Mouse (Mus musculus): ENCODE results near the gene Tlcd1.

Gene Tlcd1

DNA sequence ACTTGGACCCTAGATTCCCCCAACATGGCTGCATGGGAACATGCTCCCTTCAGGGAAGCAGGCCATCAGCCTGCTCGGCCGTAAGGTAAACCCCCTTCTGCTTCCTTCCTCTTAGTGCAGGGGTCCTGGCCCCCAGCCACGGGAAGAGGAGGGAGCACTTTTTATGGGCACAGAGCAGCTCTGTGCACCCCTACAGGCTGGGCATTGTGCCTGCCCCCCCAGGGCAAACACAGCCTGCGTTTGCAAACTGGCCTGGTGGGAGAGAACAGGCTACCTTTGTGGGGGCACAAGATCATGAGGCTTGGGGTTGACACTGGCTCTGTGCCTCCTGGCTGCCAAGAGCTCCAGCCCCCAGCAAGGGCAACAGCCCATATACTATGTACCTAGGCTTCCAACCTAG, 14.5 kb upstream of the Tlcd1 start:
- DNase-seq = no peak

DNA sequence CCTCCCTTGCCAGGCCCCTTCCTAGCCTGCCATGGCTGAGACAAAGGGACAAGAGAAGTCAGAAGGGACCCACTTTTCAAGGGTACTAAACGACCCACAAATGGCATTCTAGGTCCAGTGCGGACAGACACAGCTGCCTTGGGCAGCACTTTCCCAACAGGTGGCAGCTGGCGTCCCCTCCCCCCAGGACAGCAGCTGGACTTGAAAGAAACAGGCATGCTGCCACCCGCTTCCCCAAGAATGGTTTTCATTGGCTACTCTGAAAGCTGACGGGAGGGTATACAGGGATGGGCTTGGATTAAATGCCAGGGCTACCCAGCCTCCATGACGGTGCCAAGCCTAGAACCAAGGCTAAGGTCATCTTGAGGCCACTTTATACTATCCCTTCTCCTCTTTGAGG, 14.0 kb upstream of the Tlcd1 start:
- no peak for DNase-seq

DNA sequence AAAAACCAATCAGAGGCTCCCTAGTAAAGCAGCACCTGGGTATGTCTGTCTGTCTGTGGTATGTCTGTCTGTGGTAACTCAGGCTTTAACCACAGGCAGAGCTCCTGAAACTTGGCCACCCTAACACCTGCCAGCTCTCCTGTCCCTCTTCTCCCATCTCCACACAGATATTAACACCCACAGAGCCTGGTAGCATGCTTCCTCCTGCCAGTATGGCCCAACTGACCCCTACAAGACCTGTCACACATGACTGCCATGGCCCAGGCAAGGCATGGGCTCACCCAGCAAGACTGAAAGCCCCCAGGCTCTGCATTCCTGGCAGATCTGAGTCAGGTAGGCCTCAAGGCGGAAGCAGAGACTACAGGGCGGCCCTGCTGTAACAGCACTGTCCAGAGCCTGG, 13.5 kb upstream of the Tlcd1 start:
- no peak for DNase-seq

DNA sequence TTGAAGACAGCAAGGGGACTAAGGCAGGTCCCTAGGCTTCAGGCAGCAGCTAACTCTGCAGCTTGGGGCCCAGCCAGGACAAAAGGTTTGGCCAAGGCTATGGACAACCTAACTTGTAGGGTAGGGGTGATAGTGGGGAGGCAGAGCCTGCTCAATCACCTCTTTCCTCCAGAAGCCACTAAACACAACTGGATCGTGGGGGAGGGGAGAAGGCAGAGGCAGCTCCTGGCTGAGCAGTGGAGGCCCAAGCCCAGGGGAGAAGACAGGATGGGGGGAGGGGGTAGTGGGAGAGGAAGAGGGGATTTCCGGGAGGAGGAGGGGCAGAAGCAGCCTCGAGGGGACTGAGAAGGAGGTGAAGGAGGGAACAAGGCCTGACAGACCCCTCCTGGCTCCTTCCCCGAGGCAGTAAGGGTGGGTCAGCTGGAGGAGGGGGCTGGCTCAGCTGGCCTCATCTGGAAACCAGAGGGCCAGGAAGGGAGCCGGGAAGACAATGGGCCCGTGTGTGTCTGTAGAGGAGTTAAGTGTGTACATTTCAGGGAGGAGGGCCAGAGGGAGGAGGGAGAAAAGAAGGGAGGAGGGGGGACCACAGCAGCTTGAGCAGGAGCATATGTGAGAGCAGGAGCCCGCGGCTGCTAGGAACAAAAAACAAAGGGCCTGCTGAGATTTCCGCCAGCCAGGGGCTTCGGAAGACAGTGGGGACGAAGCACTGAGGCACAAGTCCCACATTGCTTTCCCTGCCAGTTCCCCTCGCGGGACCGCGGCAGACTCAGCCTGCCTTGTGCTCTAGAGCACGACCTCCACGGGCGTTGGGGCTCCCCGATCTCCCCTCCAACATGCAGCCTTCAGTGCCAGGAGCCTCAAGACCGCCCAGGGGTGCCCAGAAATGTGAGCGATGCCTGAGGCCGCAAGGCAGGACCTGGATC, 12.6 kb upstream of the Tlcd1 start:
- peak; percentile 76 for DNase-seq

DNA sequence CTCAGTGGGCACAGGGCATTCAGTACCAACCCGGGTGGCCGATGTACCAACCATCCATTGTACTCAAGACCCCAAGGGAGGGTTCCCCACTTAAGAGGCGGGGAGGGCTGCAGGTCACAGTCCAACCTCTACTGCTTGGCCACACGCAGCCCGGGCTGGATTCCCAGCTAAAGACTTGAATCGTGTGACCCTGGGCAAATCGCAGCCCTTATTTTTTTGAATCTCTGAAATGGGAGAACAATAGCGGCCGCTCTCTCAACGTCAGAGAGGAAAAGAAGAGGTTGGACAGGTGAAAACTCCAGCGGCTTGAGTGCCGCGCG, 11.9 kb upstream of the Tlcd1 start:
- no peak for DNase-seq

DNA sequence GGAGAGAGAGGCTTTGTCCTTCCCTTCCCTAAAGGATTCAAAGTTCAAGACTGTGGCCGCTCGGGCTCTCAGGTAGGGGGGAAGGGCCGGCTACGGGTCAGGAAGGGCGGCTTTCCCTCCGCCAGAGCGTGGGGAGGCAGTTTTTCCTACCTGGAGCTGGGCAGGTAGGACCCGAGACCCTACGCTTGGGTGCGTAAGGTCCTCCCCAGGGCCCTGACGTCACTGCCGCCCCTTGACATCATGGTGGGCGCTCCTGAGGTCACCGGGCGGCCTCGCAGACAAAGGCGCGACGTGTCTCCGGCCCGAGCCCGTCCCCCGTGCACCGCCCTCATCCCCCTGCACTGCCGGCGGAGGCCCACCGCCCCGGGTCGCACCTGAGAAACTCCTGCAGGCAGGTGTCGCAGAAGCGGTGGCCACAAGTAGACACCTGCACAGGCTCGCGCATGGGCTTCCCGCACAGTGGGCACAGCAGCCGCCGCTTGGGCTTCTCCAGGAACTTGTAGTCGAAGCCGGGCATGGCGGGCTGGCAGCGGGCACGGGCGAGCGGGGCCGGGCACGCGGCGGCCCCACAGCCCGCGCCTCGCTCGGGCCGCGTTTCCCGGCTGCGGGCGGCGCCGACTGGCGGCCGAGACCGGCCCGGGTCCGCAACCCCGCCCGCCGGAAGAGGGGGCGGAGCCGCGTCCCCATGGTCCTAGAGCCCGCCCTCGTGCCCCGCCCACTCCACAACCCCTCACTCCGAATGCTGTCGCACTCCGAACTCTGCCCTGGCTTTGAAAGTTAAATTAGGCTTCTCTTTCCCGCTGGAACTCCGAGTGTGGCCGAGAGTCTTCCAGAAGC, 11.4 kb upstream of the Tlcd1 start, which contains the start of gene Traf4:
TSS of gene Traf4 (minus strand) at position 666 of the 837 bp plus-strand sequence.
- peak; percentile 90 for DNase-seq

DNA sequence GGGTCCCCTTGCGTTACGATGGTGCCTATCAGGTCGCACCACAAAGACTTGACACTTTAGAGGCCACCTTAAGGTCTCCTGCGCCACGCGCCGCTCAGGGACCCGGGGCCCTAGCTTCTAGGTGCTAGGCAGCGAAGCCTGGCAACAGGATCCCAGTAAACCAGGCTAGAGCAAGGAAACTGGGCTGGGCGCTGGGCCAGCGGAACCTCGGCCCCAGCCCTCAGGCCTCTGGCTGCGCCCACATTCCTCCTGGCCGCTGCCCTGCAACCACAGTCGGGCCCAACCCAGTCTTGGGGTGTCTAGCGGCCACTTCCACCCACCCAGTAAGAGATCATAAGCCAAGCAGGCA, 10.8 kb upstream of the Tlcd1 start:
- DNase-seq = no peak

DNA sequence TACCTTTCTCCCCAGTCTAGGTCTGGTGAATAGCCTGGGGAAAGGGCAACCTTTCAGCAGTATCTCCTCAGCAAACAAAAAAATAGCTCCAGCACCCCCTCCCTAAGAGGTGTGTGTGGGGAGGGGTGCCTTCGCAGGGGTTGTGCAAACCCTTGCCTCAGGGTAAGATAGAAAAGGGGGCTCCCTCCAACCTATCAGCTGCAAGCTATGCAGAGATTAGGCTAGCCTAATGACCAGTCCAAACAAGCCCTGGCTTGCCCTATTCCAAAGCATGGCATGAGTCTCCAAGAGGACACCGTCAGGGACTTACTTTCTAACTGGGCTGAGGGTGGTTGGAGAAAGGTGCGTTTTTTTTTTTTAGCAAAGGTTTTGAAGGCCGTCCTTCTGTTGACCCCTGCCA, 10.3 kb upstream of the Tlcd1 start:
- DNase-seq = no peak

DNA sequence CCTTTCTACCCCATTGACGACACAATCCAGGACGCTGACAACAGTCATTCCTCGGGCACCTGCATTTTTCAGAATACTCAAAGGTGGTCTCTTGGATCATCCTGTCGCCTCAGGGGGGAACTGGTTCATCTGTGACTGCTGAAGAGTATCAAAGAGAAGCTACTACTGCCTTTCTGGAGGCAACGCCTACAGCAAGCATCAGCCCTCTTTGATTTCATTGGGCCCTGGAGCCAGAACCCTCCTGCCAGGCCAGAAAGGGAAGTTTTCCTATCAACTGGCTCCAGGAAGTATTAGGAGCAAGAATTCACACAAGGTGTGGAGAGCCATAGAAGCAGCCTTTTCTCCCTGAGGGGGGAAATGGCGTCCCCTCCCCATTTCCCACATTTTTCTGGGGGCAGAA, 9.9 kb upstream of the Tlcd1 start:
- no peak for DNase-seq

DNA sequence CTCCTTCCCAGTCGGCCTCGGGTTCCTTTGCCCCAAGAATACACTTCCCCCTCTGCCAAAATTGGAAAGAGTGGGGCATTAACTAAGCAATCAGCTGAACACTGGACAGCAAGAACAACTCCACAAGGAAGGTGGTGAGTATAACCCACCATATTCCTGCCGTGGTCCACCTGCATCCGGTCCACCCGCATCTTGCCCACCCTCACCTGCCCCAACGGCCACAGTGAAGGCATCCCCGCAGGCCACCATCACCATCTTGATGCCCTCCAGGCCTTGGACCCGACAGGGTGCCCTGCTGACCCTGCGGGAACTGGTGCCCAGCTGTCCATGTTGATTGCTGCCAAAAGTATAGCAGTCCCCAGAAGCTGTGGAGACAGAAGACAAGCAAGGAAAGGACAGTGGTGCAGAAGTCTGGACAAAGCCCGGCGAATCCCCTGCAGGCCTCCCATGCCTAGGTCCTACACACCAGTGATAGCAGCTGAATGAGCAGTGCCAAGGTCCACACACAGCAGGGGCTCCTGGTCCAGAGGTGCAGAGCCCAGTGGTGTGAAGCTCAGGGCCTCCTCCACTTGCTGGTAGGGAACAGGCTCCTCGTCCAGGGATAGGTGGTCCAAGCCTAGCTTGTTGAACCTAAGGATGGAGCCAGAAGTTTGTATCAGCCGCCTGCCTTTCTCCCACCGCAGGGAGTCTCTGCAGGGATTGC, 9.1 kb upstream of the Tlcd1 start:
- DNase-seq = no peak

DNA sequence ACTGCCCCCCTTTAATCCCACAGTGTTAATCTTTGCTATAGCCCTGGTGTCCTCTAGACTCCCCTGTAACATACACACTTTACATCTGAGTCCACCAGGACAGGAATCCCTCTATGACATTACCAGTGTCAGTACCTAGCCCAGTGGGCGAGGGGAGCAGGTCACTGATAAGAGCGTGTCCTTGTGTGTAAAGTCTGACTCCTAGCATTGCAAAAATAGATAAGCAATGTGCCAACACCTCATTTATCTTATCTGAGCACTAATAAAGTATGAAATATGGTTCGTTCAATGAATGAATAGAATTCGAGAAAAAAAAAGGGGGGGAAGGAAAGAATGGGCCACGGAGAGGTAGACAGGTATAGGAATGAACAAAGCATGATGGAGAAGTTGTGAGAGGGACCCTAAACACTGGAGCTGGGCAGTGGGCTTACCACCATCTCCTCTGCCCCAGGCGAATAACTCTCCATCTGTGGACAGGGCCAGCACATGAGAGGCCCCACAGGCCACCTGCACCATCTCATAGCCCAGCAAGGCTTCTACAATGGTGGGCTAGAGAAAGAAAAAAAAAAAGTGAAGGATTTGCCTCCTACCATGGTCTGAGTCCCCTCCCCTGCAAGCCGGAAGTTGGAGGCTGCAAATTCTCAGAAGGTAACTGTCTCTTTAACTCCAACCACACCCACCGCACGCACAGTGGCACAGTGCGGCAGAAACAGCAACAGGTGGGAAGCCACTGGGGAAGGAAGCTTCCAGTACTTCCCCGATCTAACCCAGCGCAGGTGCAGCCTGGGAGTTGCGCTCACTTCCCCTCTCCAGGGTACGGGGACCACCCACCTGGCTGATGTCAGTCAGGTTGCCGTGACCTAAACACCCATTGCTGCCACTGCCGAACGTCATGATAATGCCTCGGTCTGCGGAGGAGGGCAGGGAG, 7.7 kb upstream of the Tlcd1 start:
- DNase-seq = peak; percentile 82

DNA sequence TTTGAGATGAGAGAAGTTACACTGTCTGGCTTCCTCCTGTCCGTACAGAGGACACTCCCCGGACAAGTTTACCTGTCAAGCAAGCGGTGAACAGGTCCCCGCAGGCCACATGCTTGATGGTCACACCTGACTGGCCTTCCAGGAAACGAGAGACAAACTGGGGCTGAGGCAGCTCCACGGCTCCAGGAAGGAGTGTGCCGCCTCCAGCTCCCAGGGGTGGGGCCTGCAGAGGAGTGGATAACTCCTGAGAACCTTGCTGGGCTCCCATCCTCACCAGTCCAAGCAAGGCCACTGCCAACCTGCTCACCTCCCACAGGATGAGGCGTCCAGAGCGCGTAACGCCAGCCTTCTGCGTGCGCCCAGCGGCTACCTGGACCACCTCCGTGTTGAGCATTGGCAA, 6.2 kb upstream of the Tlcd1 start:
- DNase-seq = no peak

DNA sequence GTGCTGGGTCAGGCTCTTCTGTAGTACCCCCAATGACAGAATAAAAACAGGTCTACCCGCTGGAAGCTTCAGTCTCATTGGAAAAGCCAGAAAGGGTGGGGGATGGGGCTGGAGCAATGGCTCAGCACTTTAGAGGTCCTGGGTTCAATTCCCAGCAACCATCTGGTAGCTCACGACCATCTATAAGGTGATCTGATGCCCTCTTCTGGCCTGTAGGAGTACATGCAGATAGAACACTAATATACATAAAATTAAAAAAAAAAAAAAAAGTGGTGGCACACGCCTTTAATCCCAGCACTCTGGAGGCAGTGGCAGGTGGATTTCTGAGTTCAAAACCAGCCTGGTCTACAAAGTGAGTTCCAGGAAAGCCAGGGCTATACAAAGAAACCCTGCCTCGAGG, 5.2 kb upstream of the Tlcd1 start:
- no peak for DNase-seq

DNA sequence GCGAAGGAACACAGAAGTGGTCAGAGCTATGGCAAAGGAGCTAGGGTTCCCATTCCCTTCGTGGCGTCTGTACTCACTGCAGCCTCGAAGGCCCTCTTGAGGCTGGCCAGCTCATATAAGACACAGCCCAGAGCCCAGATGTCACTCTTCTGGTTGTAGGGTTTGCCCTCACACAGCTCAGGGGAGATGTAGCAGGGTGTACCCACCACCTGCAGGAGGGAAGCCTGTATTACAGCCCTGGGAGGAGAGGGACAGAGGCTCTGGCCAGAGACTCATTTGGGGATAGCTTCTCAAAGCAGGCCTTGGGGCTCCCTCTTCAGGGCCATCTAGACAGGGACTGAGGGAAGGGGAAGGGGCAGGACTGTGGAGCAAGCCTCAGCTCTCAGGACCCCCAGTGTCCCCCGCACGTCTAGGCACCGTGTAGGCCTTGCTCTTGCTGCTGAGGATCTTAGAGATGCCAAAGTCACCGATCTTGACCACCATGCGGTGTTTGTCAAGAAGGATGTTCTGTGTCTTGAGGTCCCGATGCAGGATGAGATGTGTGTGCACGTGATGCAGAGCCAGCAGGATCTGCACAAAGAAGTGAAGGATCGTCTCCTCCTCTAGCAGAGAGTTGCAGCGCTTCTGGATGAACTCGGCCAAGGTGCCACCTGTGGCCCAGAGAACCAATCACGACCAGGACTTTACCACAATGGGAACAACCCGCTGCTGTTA, 4.3 kb upstream of the Tlcd1 start:
- DNase-seq = no peak

DNA sequence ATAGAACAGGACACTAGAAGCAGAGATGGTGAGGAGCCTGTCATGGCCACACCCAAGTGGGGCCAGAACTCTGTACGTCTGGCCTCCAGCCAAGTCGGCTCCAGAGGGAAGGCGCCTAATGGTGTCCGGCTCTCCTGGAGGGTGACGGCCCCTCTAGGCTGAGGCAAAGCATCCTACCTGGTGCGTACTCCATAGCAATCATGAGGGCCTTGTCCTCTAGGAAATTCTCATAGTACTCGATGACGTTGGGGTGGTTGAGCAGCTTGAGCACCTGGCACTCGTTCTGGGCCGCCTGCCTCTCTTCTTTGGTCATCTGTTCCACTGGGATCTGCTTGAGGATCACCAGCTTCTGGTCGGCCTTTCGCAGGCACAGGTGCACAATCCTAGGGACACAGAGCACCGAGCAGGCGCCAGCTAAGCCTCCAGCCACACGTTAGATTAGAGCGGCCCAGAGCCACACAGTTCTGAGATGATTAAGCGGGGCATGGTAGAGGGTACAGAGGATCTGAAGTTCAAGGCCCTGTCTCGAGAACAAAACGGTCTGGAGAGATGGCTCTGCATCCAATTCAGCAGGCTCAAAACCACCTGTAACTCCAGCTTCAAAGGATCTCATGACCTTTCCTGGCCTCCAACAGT, 3.6 kb upstream of the Tlcd1 start:
- DNase-seq = no peak

DNA sequence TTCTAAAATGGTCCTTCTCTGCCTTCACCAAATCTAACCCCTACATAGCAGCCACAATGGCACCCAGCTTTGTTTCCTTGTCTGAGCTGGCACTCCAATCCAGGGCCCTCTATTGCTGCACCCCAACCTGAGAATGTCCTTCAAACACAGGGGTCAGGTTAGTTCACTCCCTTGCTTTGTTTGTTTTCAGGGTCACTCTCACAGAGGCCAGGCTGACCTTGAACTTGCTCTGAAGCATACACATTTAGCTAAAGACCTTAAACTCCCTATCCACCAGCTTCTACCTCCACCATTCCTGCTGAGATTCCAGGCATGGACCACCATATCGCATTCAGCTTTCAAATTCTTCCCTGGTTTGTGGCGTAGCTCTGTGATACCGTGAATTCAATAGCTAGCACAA, 2.0 kb upstream of the Tlcd1 start:
- no peak for DNase-seq

DNA sequence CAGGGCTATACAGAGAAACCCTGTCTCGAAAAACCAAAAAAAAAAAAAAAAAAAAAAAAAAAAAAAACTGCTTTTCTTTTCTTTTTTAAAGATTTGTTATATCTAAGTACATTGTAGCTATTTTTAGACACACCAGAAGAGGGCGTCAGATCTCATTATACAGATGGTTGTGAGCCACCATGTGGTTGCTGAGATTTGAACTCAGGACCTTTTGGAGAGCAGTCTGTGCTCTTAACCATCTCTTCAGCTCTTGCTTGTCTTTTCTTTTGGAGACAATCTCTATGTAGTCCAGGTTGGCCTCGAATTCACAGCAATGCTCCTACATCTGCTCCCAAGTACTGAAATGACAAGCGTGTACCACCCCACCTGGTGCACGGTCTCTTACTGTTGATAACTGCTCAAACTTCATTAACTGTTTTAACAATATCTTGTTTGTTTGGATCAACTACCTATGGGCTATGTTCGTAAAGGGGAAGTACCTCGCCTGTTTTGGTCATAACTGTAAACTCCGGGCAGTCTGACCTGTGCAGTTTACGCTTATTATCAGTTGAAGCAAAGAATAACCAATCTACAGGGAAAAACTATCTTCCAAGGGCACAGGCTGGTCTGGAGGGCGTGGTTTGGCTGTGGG, 625 bp upstream of the Tlcd1 start:
- DNase-seq = no peak

DNA sequence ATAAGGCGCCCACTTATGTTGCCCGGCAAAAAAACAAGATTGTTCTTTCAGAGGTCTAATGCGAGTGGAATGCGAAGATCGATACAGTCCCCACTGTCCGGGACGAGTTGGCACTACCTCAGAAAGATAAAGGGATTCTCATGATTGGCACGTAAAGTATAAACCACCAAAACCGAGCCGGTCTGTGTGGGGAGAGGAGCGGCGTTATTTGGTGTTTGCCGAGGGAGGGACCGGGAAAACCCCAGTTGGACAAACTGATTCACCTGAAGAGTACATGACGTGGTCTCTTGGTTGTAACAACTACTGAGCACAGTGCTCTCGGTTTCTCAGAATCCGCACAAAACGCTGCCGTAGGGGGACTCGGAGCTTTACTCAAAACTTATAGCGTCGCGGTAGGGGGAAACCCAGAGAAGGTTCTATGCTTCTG, 407 bp downstream of the Tlcd1 start:
- peak; percentile 35 for DNase-seq

DNA sequence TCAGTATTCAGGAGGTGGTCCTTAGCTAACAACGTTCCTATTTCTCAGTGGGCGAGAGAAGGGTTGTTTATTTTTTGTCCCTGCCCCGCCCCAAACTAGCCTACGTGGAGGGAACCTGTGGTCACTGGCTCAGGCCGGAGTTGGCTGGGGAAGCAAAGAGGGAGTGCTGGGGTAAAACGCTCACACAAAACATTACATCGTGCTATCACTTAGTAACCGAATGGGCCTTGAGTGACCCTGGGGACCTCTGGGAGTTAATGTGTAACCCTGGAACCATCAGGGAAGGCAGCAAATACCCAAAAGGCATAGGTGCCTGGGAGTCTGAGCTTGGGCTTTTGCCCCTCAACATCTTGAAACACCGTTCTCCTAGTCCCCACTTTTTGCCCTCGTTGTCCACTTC, 926 bp downstream of the Tlcd1 start:
- DNase-seq = no peak

DNA sequence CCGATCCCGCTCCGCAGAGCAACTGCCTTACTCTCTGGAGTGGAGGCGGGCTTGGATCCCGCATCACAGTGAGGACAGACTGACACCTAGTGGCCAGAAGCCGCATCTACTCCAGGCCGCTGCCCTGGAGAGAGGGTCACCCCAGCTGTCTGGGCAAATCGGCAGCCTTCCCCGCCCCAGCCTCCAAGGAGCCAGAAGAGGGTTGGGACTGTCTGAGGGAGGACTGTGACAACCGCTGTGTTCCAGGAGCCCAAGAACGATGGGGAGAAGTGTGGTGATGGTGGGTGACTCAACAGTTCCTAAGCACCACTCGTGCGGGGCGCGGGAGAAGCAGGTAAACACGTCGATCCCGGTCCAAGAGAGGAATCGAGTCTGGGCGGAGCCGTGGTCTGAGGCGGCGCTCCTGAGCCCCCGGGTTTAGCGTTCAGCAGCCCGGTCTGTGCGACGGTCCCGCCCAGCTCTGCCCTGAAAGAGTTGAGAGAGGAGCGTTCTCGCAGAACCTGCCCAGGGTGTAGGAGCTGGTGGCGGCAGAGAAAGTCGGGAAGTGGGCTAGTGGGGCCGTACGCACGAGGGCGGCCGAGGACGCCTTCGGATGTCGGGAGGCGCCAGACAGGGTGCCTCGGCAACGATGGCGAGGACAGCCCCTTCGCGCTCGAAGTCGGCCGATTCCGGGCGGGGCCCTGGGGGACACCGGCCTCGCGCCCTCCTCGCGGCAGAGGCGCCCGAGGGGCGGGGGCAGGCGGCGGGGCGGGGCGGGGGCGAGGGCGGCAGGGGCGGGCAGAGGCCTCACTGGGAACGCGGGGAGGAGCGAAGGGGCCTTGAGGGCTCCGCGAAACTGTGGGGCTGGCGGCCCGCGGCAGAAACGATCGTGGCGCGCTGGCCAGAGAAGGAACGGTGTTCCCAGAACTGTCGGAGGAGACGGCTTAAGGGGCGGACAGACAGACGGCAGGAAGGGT, 1.7 kb downstream of the Tlcd1 start:
- peak; percentile 96 for DNase-seq

All from thymus, postnatal 25 days (tissue).